Mouse (Mus musculus) gastrocnemius, postnatal 25 days (tissue): ENCODE data around the gene Mrpl21. TPM values are rescaled to one million over a fixed set of nuclear protein-coding genes. Genes with fewer than 3 reads are reported as not detected.

Experiments
- DNase-seq: peaks from one replicate; pipeline ENCODE4 v3.0.0; 2022
- microRNA-seq, 2 experiments: library from miRNA; unstranded; fragments of <30 nt; microRNA quantifications; one replicate each; pipeline ENCODE4 v1.2.0; 2021; ENCODE audit warnings: borderline replicate concordance in 2 of 2
- total RNA-seq, 2 experiments: library from RNA; stranded (reverse); gene quantifications; 1 replicate in 1 of 2; 2 replicates in 1 of 2; pipeline ENCODE4 v1.2.3; 2021

The Mrpl21 gene
- total RNA-seq, 2 experiments from 2014 or later, result 57.9 to 63.2 TPM

GRCm38 (mm10) chr19:3339187-3339586 lies 56.5 kb downstream of the Mrpl21 start:
- DNase-seq, result no peak

- DNase-seq, result no peak
Observed at GRCm38 (mm10) chr19:3341021-3341420, 58.3 kb downstream of the Mrpl21 start.

Small RNA genes lying within 50 kb of the gene (microRNA-seq; reads per million reads assigned to microRNA genes)
- gene Mir6984, result 0 to 1.5 reads per million in 2 experiments

Other genes starting within 250 kb of the Mrpl21 start
- gene Ighmbp2, start 116 bp downstream of the Mrpl21 start, total RNA-seq, result 1 to 10 TPM; 3.0 to 3.1 TPM
- 10 to 100 TPM; 13.8 to 14.3 TPM for gene Cpt1a, start 39.4 kb downstream of the Mrpl21 start, total RNA-seq
- under 1 TPM; 0.43 to 0.80 TPM for gene Tesmin, start 106.0 kb downstream of the Mrpl21 start, total RNA-seq
- gene Gal, start 131.6 kb downstream of the Mrpl21 start, total RNA-seq, result under 1 TPM; 0.49 to 0.72 TPM